Mouse (Mus musculus): ENCODE results near the gene Atp6v1fnb.

DNA sequence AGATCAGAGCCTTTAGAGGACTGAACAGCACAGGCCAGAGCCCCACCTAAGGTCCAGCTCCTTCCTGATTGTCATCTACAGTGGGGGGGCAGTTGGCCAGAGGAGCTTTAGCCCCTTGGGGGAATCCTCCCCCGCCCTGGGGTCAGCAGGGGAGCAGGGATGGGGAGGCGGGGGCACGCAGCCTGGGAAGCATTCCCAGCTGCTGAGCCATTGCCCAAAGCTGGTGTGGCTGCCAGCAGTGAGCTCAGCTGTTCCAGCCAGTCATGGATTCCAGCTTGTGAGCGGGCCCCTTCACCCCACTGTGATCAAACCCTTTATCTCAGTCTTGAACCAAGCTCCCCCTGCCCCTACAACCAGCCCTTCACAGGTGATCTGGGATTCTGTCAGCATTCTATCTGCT is 32.0 kb upstream of the Atp6v1fnb start:
- TF ChIP-seq MXI1 (IDR thresholded peaks at IDR 0.05; ENCODE audit: low read depth, low read length) (no peak), EP300 (IDR thresholded peaks at IDR 0.05; ENCODE audit: low read depth in 1 of 2, low read length in 2 of 2) (no peak), GABPA (IDR thresholded peaks at IDR 0.05; ENCODE audit: low read depth, low read length) (no peak), ZC3H11A (IDR thresholded peaks at IDR 0.05; ENCODE audit: low read depth, low read length) (no peak), MEF2A (IDR thresholded peaks at IDR 0.05; ENCODE audit: extremely low read depth, insufficient replicate concordance, low read depth, low read length, poor library complexity, severe bottlenecking) (no peak)

Measured in MEL (cell line).